In the genomic region with DNA sequence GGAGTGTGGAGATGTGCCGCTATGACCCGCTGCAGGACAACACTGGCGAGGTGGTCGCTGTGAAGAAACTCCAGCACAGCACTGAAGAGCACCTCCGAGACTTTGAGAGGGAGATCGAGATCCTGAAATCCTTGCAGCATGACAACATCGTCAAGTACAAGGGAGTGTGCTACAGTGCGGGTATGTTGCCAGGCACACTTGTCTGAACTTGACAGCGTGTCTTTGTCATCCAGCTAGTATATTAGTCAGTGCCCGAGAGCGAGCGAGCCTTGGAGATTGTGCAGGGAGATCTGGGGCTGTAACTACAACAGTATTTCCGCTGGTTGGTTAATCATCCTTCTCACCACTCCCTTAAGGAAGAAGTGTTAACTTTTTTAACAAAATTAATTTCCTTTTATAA, we compare ENCODE assay signal across 16 mouse cellular contexts. TPM values are rescaled to one million over a fixed set of nuclear protein-coding genes. Genes with fewer than 3 reads are reported as not detected.
"Had no signal": no experiment of that assay in that cellular context is flagged by ENCODE, and none has a peak within 500 bp of the region (broad histone marks: within the 10 kb centered on the region; RNA-seq: fewer than 3 reads in every experiment).

No protein-coding gene starts in this region.

- ATAC-seq: liver, embryonic 12.5 days; midbrain, embryonic 13.5 days; midbrain, embryonic 15.5 days had no signal

- DNase-seq: lung, embryonic 14.5 days; lung, postnatal 10 days; lung, postnatal 4 days; right cerebral cortex, postnatal 14 days; thymus, adult 18-20 months; thymus, postnatal 14 days; thymus, postnatal 36 days had no signal

RNA-seq across cellular contexts. Expression of gene Insl6, which starts 24.2 kb away (rescaled TPM):
- total RNA-seq: midbrain, postnatal 0 days had no signal

RNA-seq across cellular contexts. Expression of gene Rln1, which starts 33.6 kb away (rescaled TPM):
- total RNA-seq: monocyte, adult 5-6 weeks; neutrophil, adult 5-6 weeks had no signal
- polyA plus RNA-seq: liver, embryonic 12.5 days; liver, embryonic 14.5 days; liver, embryonic 16.5 days; lung, embryonic 14.5 days; spleen, adult 2 months had no signal
